Mouse (Mus musculus): ENCODE measurements around the gene Pced1b.

GRCm38 (mm10) chr15:97254375-97254774 lies 7.5 kb downstream of the Pced1b start:
- TF ChIP-seq CTCF (IDR thresholded peaks at IDR 0.05; ENCODE audit: extremely low read depth, insufficient read length, insufficient replicate concordance, low read depth, low read length), result no peak
- TF ChIP-seq POLR2A (IDR thresholded peaks at IDR 0.05; ENCODE audit: low read depth, low read length), result no peak

Data from small intestine, adult 2 months (tissue).